Mouse (Mus musculus): ENCODE data around the gene Tbx15. TPM values are rescaled to one million over a fixed set of nuclear protein-coding genes. Genes with fewer than 3 reads are reported as not detected.

The Tbx15 gene
- total and polyA plus RNA-seq, 2 experiments from 2014 or later: 0.64 to 4.3 TPM

DNA sequence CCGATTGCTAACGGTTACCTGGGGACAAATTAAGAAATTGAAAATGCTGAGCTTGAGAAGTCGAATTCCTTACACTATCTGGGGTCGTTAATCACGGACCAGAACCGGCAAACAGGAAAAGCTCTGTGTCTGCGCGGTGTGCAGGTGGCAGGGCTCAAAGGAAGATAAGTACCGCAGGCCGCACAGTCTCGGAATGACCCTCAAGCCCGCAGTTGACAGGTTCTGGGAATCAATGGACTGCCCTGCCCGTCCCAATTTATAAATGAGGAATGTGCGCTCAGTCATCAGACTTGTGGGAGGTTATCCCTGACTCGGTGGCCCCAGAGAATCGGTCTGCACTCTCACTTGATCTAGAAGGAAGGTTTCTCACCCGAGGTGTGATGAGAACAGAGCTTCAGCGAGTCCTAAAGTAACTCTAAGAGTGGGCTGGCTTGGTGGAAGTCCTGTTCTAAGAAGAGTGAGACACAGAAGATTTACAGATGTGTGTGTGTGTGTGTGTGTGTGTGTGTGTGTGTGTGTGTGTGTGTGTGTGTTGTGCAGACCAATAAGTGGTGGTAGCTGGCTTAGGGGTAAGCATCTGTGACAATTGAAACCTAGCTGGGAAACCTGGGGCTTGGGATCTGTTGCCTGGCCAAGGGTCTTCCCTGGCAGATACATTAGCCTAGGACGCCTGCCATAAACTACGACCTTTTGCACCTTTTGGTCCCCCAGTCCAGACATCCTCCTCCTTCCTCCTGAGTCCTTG lies 708 bp upstream of the Tbx15 start:
- Histone ChIP-seq H3K27me3 (ENCODE audit: insufficient read depth, low read length) (peaks cover 89% of the 10 kb centered on the region), H3K27ac (no peak overlapping the region), H3K4me2 (ENCODE audit: low read depth, low read length) (no peak overlapping the region), H3K9me3 (ENCODE audit: low read length) (no peaks in the 10 kb centered on the region), H3K36me3 (ENCODE audit: insufficient read depth, low read length) (no peaks in the 10 kb centered on the region), H3K9ac (replicated peaks; ENCODE audit: low read length) (no peak overlapping the region), H3K4me1 (ENCODE audit: insufficient read depth, low read length) (no peaks in the 10 kb centered on the region), H3K4me3 (ENCODE audit: low read length) (no peak overlapping the region)
- DNase-seq (ENCODE audit: low spot score): no peak
- no peak for TF ChIP-seq CTCF (IDR thresholded peaks at IDR 0.05; ENCODE audit: low read depth)
- no peak for ATAC-seq
- WGBS: 2% methylated on average over 20 of the region's 20 CpGs

DNA sequence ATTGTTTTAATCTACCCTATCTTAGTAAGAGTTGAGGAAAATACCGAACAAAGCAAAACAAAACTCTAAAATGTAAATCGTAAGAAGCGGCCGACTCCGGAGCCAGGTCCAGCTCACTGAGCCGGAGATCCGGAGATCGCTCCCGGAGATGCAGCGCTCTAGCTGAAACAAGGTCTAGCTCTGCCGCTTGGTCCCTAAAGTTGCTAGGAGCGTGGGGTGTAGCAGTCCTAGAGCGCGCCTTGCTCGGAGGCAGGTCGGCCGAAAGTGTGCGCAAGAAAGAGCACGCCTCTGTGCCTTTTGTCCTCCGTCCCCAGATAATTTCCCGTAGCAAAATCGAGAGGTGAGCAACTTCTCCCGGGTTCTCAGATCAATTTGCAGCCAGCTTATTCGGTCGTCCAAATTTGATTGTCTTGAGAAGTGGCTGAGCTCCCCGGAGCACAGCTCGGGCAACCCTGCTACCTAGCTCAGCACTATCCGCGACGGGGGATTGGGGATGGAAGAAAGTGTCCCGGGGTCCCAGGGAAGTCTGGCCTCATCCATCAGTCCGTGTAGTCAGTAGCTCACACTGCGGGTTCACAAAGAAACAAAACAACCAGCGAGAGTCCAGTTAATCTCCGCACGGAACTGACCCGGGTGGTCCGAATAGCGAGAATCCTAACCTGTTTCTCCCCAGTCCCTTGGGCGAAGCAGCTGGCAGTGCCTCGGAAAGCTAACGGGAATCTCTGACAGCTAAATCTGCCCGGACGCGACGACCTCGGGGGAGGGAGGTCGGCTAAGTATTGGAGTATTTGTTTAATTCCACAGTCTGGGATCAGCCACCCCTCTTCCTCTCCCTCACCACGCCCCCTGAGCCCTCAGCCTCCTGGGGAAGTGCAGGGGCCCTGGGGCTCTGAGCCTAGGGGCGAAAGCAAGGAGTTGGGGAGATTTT lies 894 bp downstream of the Tbx15 start:
- no peak for ATAC-seq
- TF ChIP-seq CTCF (IDR thresholded peaks at IDR 0.05; ENCODE audit: low read depth): no peak
- H3K4me3 ChIP-seq (ENCODE audit: low read length): no peak overlapping the region

DNA sequence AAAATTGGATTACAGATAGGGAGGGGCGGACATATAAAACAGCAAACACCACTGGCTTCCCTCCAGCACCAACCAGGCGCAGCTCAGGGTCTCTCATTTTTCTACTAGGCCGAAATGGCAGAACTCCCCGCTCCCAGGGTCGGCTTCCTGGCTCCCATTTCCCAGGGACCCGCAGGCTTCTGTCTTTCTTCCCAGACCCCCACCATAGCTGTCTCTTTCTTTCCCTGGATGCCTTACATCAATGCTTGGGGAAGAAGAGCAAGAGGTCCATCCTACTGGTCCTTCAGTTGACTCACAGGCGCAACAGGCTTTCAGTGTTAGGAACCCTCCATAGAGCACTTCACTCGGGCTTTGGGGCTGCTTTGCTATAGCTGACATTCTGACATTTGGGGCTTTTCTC lies 2.3 kb downstream of the Tbx15 start:
- 2% methylated on average over 8 of the region's 8 CpGs for WGBS
- Histone ChIP-seq H3K27me3 (ENCODE audit: insufficient read depth, low read length) (peaks cover 96% of the 10 kb centered on the region), H3K4me1 (ENCODE audit: insufficient read depth, low read length) (no peaks in the 10 kb centered on the region), H3K36me3 (ENCODE audit: insufficient read depth, low read length) (no peaks in the 10 kb centered on the region), H3K9ac (replicated peaks; ENCODE audit: low read length) (no peak overlapping the region), H3K4me2 (ENCODE audit: low read depth, low read length) (no peak overlapping the region), H3K4me3 (ENCODE audit: low read length) (no peak overlapping the region), H3K27ac (no peak overlapping the region), H3K9me3 (ENCODE audit: low read length) (no peaks in the 10 kb centered on the region)
- TF ChIP-seq CTCF (IDR thresholded peaks at IDR 0.05; ENCODE audit: low read depth): no peak
- ATAC-seq: no peak
- DNase-seq (ENCODE audit: low spot score): no peak

More for the DNA sequence above, 894 bp downstream of the Tbx15 start:
- Histone ChIP-seq H3K9ac (replicated peaks; ENCODE audit: low read length) (no peak overlapping the region), H3K27ac (no peak overlapping the region), H3K4me1 (ENCODE audit: insufficient read depth, low read length) (no peaks in the 10 kb centered on the region), H3K9me3 (ENCODE audit: low read length) (no peaks in the 10 kb centered on the region), H3K36me3 (ENCODE audit: insufficient read depth, low read length) (no peaks in the 10 kb centered on the region), H3K4me2 (ENCODE audit: low read depth, low read length) (peak overlapping the region; percentile 18; the same call in 1 of the 2 replicates), H3K27me3 (ENCODE audit: insufficient read depth, low read length) (peaks cover 91% of the 10 kb centered on the region)
- DNase-seq (ENCODE audit: low spot score): no peak
- under 1% methylated on average over 50 of the region's 50 CpGs for WGBS

DNA sequence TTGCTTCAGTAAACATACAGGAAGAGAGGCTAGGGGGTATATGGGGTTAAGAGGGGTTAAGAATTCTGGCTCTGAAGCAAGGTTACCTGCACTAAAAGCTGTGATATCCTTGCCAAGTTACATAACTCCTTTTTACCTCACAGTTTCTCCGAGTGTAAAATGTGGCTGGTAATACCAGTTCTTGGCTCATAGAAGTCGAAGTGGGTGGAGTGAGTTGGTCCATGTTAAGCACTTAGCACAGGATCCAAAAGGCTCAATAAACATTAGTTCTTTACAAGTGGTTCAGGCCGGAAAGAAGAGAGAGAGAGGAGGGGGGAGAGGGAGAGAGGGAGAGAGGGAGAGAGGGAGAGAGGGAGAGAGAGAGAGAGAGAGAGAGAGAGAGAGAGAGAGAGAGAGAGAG lies 5.2 kb downstream of the Tbx15 start:
- no peak for DNase-seq (ENCODE audit: low spot score)
- Histone ChIP-seq H3K4me2 (ENCODE audit: low read depth, low read length) (no peak overlapping the region), H3K4me3 (ENCODE audit: low read length) (no peak overlapping the region), H3K9me3 (ENCODE audit: low read length) (no peaks in the 10 kb centered on the region), H3K27ac (no peak overlapping the region), H3K27me3 (ENCODE audit: insufficient read depth, low read length) (peaks cover 95% of the 10 kb centered on the region), H3K4me1 (ENCODE audit: insufficient read depth, low read length) (no peaks in the 10 kb centered on the region), H3K9ac (replicated peaks; ENCODE audit: low read length) (no peak overlapping the region), H3K36me3 (ENCODE audit: insufficient read depth, low read length) (no peaks in the 10 kb centered on the region)
- no peak for ATAC-seq
- 24% methylated on average over 3 of the region's 3 CpGs for WGBS
- no peak for TF ChIP-seq CTCF (IDR thresholded peaks at IDR 0.05; ENCODE audit: low read depth)

DNA sequence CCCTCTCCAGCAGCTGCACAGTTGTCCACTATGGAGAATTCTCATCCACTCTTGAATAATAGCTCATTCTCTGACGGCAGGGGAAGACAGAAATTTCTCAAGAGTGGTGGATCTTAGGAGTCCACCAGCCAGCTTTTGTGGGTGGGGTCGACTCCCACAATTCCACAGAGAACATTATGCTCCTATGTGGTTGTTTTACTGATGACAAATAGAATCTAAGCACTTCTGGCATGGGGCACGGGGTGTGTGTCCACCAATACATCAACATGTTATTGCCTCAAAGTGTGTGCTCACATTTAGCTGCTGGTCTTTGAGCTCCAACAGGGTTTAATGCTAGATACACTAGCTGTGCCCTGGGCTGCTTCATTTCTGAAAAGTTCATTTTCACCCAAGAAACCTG lies 6.4 kb downstream of the Tbx15 start:
- no peak overlapping the region for H3K4me2 ChIP-seq (ENCODE audit: low read depth, low read length)
- H3K4me1 ChIP-seq (ENCODE audit: insufficient read depth, low read length): no peaks in the 10 kb centered on the region
- no peaks in the 10 kb centered on the region for H3K9me3 ChIP-seq (ENCODE audit: low read length)
- ATAC-seq: no peak
- no peaks in the 10 kb centered on the region for H3K36me3 ChIP-seq (ENCODE audit: insufficient read depth, low read length)
- WGBS: 39% methylated on average over 3 of the region's 3 CpGs
- H3K4me3 ChIP-seq (ENCODE audit: low read length): no peak overlapping the region
- H3K27me3 ChIP-seq (ENCODE audit: insufficient read depth, low read length): peaks cover 97% of the 10 kb centered on the region
- no peak overlapping the region for H3K9ac ChIP-seq (replicated peaks; ENCODE audit: low read length)
- H3K27ac ChIP-seq: no peak overlapping the region
- no peak for DNase-seq (ENCODE audit: low spot score)
- no peak for TF ChIP-seq CTCF (IDR thresholded peaks at IDR 0.05; ENCODE audit: low read depth)

DNA sequence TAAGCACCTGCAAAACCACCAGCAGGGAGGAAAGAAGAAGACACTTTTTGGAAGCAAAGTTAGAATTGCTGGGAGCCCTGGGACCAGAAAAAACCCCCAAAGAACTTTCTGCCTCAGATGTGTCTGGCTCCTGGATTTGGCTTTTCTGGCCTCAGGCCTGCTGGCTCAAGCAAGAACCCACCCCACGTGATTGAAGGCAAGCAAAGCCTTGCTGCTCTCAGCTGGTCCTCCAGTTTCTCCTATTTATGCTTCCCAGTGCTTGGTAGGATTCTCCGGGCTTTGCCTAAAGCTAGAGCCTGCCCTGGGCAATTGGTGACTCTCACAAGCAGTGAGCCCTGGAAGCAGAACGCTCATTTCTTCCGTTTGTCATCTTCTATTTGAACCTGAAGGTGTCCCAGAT lies 7.4 kb downstream of the Tbx15 start:
- Histone ChIP-seq H3K4me2 (ENCODE audit: low read depth, low read length) (no peak overlapping the region), H3K9me3 (ENCODE audit: low read length) (no peaks in the 10 kb centered on the region), H3K27me3 (ENCODE audit: insufficient read depth, low read length) (peaks cover 98% of the 10 kb centered on the region), H3K4me3 (ENCODE audit: low read length) (no peak overlapping the region), H3K4me1 (ENCODE audit: insufficient read depth, low read length) (no peaks in the 10 kb centered on the region), H3K36me3 (ENCODE audit: insufficient read depth, low read length) (no peaks in the 10 kb centered on the region), H3K27ac (no peak overlapping the region), H3K9ac (replicated peaks; ENCODE audit: low read length) (no peak overlapping the region)
- ATAC-seq (no peak), DNase-seq (ENCODE audit: low spot score) (no peak)
- TF ChIP-seq CTCF (IDR thresholded peaks at IDR 0.05; ENCODE audit: low read depth): no peak
- 7% methylated on average over 4 of the region's 4 CpGs for WGBS

All from hindbrain, postnatal 0 days (tissue).